Mouse (Mus musculus): ENCODE measurements around the gene Pcsk7.

- TF ChIP-seq CTCF (IDR thresholded peaks at IDR 0.05; ENCODE audit: borderline replicate concordance, control insufficient read depth, extremely low read depth, insufficient read depth, low read length, poor library complexity), result no peak
- no peak for TF ChIP-seq POLR2A (IDR thresholded peaks at IDR 0.05; ENCODE audit: control insufficient read depth, extremely low read depth, insufficient read depth, low read length, poor library complexity)
These were observed 25.7 kb downstream of the Pcsk7 start for GRCm38 (mm10) chr9:45931958-45932357.

All from thymus, adult 2 months (tissue).